Mouse (Mus musculus) spleen, postnatal 10 days (tissue): ENCODE results near the gene Sncb.
A peak's percentile ranks its signal among the peaks of the same experiment; 100 is the strongest.
"Not testable (repeated sequence)": the region's sequence is repeated elsewhere in the genome, so short reads cannot be mapped to it uniquely, and the experiment has no call there.

Experiments used
- DNase-seq, 2 experiments: peaks; one replicate each; pipeline ENCODE4 v3.0.0; 2021 to 2022; ENCODE audit warnings: low spot score in 2 of 2

Sncb gene

DNA sequence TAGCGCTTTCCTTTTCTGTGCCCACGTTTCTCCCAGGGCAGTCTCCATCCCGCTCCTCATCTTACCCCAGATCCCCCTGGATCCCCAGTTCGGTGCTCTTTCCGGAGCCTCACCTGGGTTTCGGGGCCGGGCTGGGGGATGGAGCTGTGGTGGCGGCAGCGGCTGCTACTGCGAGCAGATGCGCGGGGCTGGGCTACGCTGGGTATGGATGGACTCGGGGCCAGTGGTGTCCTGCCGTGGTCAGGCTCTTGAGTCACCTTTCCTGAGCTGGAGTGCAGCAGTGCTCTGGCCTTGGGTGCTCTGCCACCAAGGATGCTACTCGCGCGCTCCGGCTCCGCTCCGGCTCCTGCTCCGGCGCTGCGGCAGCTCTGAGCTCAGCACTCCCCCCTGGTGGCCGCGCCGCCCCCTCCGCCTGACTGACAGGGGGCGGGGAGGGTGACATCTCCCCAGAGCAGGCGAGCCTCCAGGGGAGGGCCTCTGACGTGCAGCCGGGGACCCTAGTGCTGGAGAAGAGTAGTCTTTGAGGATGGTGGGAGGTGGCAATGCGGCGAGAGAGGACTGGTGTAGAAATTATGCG, at the start of gene Sncb:
TSS of gene Sncb (minus strand) at position 404 of the 577 bp plus-strand sequence.
- DNase-seq, result peak; percentile 17 to 69

GRCm38 (mm10) chr13:54813381-54813780, 47.0 kb upstream of the Sncb start:
- no peak for DNase-seq

GRCm38 (mm10) chr13:54811476-54811875, 45.1 kb upstream of the Sncb start:
- DNase-seq, result no peak

DNA sequence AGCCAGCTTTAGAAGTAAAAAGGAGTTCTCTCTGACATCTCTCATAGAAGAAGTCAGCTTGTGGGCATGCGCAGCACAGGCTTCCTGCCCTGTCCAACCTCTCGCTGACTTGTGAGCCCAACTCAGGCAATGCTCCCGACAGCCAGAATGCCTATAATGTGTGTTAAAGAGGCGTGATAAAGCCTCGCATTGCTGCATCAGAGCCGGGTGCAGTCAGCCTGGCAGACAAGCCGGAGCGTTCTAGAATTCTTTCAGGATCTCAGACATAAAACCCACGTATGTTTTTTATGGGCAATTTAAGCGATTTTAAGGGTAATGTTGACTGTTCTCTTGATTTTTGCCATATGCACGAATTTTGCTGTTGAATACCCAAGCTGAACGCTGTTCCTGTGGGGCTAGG, 41.7 kb upstream of the Sncb start:
- no peak for DNase-seq

- no peak for DNase-seq
These were observed 40.1 kb upstream of the Sncb start for GRCm38 (mm10) chr13:54806434-54806976.

DNA sequence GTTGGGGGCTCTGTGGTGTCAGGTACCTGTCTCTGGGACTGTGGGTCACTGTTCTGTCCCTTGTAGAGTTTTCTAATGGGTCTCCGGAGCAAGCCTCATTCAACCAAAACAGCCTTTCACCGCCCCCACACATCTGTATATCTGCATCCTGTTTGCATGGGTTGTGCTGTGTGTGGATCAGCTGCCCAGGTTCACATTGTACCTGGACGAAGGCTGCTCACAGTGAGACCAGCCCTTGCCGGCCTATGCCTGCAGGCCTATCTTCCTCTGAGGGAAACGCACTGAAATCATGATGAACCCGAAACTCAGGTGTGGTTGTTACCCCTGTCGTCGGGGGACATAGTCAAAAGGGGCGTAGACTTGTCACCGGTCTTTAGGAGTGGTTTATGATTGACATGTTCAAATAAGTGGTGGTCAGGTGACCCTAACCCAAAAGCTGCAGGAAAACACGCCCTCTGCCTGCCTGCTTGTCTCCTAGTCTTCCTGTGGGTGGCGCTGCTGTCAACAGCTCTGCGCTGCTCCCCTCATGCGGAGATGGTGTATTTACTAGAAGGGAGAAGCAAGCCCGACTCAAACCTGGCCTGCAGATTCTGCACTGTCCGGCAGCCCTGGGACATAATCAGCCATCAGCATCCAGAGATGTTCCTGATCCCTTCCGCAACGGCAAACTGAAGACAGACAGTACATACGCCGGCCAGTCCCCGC, 38.9 kb upstream of the Sncb start:
- no peak for DNase-seq

GRCm38 (mm10) chr13:54803010-54803409, 36.6 kb upstream of the Sncb start:
- no peak for DNase-seq

DNA sequence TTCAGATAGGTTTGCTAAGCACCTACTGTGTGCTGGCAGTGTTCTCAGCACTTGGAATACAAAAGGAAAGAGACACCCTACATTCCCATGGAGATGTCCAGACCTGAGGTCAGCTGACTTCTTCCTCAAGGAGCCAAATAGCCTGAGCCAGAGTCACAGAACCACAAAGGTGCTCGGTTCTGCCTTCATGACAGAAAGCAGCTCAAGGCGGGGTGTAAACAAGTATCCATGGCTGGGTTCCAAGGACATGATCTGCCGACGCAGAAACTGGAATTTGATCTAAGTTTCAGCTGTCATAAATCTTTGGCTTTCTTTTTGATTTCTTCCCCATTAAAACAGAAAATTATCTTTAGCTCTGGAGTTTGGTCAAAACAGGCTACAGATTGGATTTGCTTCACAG, 33.8 kb upstream of the Sncb start:
- DNase-seq, result no peak

DNA sequence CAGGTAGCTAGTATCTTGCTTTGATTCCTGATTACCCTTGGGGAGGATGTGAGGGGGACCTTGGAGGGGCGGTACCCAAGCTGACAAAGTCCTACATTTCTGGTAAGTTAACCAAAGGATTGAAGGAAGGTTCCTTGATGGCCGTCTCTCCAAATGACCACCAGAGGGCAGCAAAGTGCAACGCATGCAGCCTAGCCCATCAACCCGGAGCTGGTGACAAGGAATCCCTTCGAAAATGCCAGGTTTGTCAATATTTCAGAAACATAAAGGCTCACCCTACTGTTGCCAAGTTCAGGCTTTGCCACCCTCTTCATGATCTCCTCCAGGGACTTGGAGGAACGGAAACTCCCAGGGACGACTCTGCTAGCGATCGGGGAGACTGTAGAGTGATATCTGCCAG, 33.3 kb upstream of the Sncb start:
- DNase-seq, result peak; percentile 50 to 75

- no peak for DNase-seq
These were observed 32.3 kb upstream of the Sncb start for GRCm38 (mm10) chr13:54798740-54799139.

DNA sequence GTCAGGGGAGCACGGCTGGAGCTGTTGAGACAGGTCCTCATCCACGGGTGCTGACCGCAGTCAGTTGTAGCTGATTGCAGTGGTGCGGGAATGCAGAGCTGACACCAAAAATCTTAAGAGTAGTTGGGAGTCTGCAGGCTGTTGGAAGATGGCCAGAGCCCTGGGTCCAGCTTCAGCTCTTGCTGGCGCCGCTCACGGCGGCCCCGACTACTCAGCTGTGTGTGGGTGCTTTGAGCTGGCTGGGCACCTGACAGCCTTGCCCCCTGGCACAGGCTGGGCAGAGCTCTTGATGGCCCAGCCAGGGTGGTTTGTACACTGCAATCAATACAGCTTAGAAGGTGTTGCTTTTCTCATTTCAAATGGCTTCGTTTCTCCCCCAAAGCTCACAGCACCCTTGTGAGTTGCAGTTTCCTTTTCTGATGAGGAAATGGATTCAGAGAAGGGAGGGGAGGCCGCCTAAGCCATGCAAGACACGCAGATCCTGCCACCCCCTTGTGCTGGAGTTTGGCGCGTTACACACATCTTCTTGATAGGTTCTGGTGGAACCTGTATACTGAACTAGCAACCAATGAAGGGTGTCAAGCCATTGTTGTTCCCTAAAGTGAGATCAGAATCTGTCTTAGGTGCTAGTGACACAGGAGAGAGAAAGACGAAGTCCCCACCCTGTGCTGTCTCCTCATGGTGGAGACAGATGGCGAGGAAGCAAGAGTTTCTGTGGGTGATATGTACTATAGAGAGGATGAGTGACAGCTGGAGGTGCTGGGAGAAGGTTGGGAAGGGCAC, 31.7 kb upstream of the Sncb start:
- no peak for DNase-seq

GRCm38 (mm10) chr13:54797356-54797755, 31.0 kb upstream of the Sncb start:
- peak in 1 of 2 experiments; percentile 44 for DNase-seq

DNA sequence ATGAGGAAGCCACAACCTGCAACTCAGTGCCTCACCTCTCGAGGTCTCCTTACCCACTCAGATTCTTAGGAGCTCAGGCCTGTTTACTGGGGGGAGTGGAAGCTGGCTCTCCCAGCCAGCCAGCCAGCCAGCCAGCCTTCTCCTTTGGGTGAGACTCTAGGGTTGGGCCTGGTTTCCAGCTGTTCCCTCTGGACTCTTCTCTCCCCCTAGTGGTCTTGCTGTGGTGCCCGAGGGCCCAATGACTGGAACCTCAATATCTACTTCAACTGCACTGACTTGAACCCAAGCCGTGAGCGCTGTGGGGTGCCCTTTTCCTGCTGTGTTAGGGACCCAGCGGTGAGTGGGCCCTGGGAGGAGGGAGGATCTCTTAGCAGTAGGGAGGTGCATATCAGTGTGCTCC, 28.4 kb upstream of the Sncb start:
- DNase-seq, result no peak

GRCm38 (mm10) chr13:54794002-54794577, 27.7 kb upstream of the Sncb start:
- no peak for DNase-seq

DNA sequence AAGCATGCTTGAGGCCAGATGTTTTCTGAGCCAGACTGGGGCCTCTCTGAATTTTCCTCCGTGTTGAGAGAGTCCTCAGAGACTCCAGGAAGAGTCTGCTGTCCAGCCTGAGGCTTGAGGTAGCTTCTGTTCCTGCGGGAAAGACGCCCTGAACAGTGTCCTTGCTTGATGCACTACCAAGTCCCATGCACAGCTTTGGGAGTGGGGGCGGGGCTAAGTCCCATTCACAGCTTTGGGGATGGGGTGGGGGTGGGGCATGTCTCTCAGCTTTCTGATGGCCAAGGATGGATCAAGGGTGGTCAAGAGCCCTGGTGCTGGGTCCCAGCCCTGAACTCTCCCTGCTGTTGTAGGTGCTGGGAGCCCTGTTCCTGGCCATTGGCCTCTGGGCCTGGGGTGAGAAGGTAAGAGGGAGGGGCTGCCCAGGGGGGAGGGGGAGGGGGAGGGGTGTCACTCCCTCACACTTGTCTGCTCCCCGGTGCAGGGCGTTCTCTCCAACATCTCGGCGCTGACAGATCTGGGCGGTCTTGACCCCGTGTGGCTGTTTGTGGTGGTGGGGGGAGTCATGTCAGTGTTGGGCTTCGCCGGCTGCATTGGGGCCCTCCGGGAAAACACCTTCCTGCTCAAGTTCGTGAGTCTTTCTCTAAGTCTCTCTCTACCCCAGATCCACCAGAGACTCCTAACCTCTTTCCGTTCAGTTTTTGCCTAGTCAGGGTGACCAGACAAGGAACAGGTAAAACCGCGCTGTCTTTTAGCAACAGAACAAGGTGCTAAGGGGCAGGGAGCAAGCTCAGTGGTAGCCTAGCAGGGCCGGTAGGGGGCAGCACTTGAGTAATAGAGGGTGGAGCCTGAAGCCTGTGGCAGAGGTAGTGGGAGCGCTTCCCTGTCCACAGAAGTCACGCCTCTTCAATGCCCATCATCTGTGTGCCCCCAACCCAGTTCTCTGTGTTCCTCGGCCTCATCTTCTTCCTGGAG, 26.1 kb upstream of the Sncb start:
- DNase-seq, result peak in 1 of 2 experiments; percentile 47

- DNase-seq, result peak in 1 of 2 experiments; percentile 32
These were observed 23.4 kb upstream of the Sncb start for GRCm38 (mm10) chr13:54789561-54790397.

- DNase-seq, result peak; percentile 58 to 91
These were observed 22.6 kb upstream of the Sncb start, which contains the start of gene Tspan17 for GRCm38 (mm10) chr13:54788740-54789560. Gene Tspan17, plus strand, starts transcription at chr13:54789377.

- DNase-seq, result not testable (repeated sequence)
These were observed 21.2 kb upstream of the Sncb start for GRCm38 (mm10) chr13:54787591-54787990.

- no peak for DNase-seq
These were observed 17.3 kb upstream of the Sncb start, which contains the start of gene Eif4e1b for GRCm38 (mm10) chr13:54783698-54784097. Gene Eif4e1b, plus strand, starts transcription at chr13:54783998.
